ENCODE assay signal across 7 mouse cellular contexts in genomic region chr2:91932160-91932711, GRCm38 (mm10). TPM values are rescaled to one million over a fixed set of nuclear protein-coding genes. Genes with fewer than 3 reads are reported as not detected.
A peak's percentile ranks its signal among the peaks of the same experiment; 100 is the strongest.
DNase-seq lines count a peak whose midpoint lies in the region; ATAC-seq and TF ChIP-seq lines count a peak whose summit lies in the region.

TSS of gene Mdk (minus strand) at chr2:91932297.

- H3K4me1 ChIP-seq in embryonic facial prominence, embryonic 14.5 days (ENCODE audit: control insufficient read depth, insufficient read depth, low read length): peaks cover 14% of the 10 kb centered on the region
- peaks cover 52% of the 10 kb centered on the region for H3K4me1 ChIP-seq in intestine, embryonic 15.5 days (replicated peaks)

- H3K27ac ChIP-seq in layer of hippocampus, adult 2 months: peak within 1 kb of the TSS; percentile 80; the same call in 1 of the 2 replicates
- H3K27ac ChIP-seq in embryonic facial prominence, embryonic 14.5 days (replicated peaks; ENCODE audit: low read depth, low read length): peak within 1 kb of the TSS; percentile 98
- peak within 1 kb of the TSS; percentile 90 for H3K27ac ChIP-seq in intestine, embryonic 15.5 days

- peak within 1 kb of the TSS; percentile 48 for H3K4me3 ChIP-seq in layer of hippocampus, adult 2 months
- peak within 1 kb of the TSS; percentile 71 for H3K4me3 ChIP-seq in embryonic facial prominence, embryonic 14.5 days (ENCODE audit: low read depth, low read length)
- peak within 1 kb of the TSS; percentile 60 for H3K4me3 ChIP-seq in intestine, embryonic 15.5 days (replicated peaks)

- ATAC-seq in embryonic facial prominence, embryonic 14.5 days (ENCODE audit: low read depth): no peak
- peak; percentile 37 for ATAC-seq in intestine, embryonic 15.5 days
- ATAC-seq in granulocyte monocyte progenitor cell, adult 5-6 weeks (replicated peaks; ENCODE audit: poor library complexity, severe bottlenecking): no peak

- H3K4me2 ChIP-seq in embryonic facial prominence, embryonic 14.5 days (ENCODE audit: low read depth, low read length): peak within 1 kb of the TSS; percentile 58
- H3K4me2 ChIP-seq in intestine, embryonic 15.5 days (replicated peaks): peak within 1 kb of the TSS; percentile 78

- TF ChIP-seq CTCF in layer of hippocampus, adult 2 months (conservative IDR thresholded peaks at IDR 0.05): no peak
- TF ChIP-seq CTCF in brain, embryonic 14.5 days (IDR thresholded peaks at IDR 0.05; ENCODE audit: borderline replicate concordance, extremely low read depth, insufficient read depth, insufficient read length): no peak

- no peaks in the 10 kb centered on the region for H3K9me3 ChIP-seq in embryonic facial prominence, embryonic 14.5 days (ENCODE audit: control insufficient read depth, low read length)
- H3K9me3 ChIP-seq in intestine, embryonic 15.5 days: no peaks in the 10 kb centered on the region

- no peak for TF ChIP-seq POLR2A in brain, embryonic 14.5 days (IDR thresholded peaks at IDR 0.05; ENCODE audit: borderline replicate concordance, extremely low read depth, insufficient read depth, insufficient read length, poor library complexity, severe bottlenecking)

- H3K27me3 ChIP-seq in embryonic facial prominence, embryonic 14.5 days (replicated peaks; ENCODE audit: control insufficient read depth, insufficient read depth, low read length): no peaks in the 10 kb centered on the region
- H3K27me3 ChIP-seq in intestine, embryonic 15.5 days (replicated peaks): no peaks in the 10 kb centered on the region

- peak within 1 kb of the TSS; percentile 97 for H3K9ac ChIP-seq in embryonic facial prominence, embryonic 14.5 days (ENCODE audit: low read depth, low read length)
- peak within 1 kb of the TSS; percentile 78 for H3K9ac ChIP-seq in intestine, embryonic 15.5 days

- 7% methylated on average over 16 of the region's 16 CpGs for WGBS in embryonic facial prominence, embryonic 14.5 days
- 3% methylated on average over 16 of the region's 16 CpGs for WGBS in intestine, embryonic 15.5 days

- no peak for DNase-seq in layer of hippocampus, adult 2 months (ENCODE audit: low spot score in 2 of 2)
- no peak for DNase-seq in layer of hippocampus, adult 9-11 months
- DNase-seq in brain, embryonic 14.5 days (ENCODE audit: low read depth): peak; percentile 47
- DNase-seq in embryonic facial prominence, embryonic 14.5 days (ENCODE audit: low spot score): peak; percentile 48
- DNase-seq in mesoderm, embryonic 11.5 days (ENCODE audit: low read depth, low spot score): peak; percentile 74

- peaks cover 47% of the 10 kb centered on the region for H3K36me3 ChIP-seq in embryonic facial prominence, embryonic 14.5 days (ENCODE audit: control insufficient read depth, insufficient read depth, low read length)
- peaks cover 14% of the 10 kb centered on the region for H3K36me3 ChIP-seq in intestine, embryonic 15.5 days

RNA-seq across cellular contexts. Expression of gene Mdk, which starts in this region (rescaled TPM):
- 10 to 100 TPM; 25.3 to 31.9 TPM for total RNA-seq in layer of hippocampus, adult 2 months (2021)
- 198 and 297 TPM in 2 replicates for polyA plus RNA-seq in brain, embryonic 14.5 days (2012; rRNA removed)
- polyA plus RNA-seq in embryonic facial prominence, embryonic 14.5 days (2014; fragmentation: Nextera tagmentation; extraction: Ambion mirVana): 700 and 828 TPM in 2 replicates
- 534 and 652 TPM in 2 replicates for polyA plus RNA-seq in intestine, embryonic 15.5 days (2015; fragmentation: Nextera tagmentation; extraction: Ambion mirVana)
- total RNA-seq in granulocyte monocyte progenitor cell, adult 5-6 weeks (2014; fragmentation: Nextera tagmentation): 1.3 and 4.1 TPM in 2 replicates
- not detected in 2 replicates for total RNA-seq in granulocyte monocyte progenitor cell, adult 5-6 weeks (2017)

Comparison
In these comparisons a context has a peak if more than half of its experiments do, and no peak if none do; other contexts are left out.
1. RNA of gene Mdk (total RNA-seq): 25.3 to 31.9 TPM in layer of hippocampus, adult 2 months; 1.3 to 4.1 TPM in granulocyte monocyte progenitor cell, adult 5-6 weeks; every median in the first group is over 4 times any median in the second.
2. DNase-seq: peak in brain, embryonic 14.5 days (single experiment), embryonic facial prominence, embryonic 14.5 days (single experiment) and mesoderm, embryonic 11.5 days (single experiment); none in layer of hippocampus, adult 2 months (0 of 2) and layer of hippocampus, adult 9-11 months (single experiment).
3. Peak in every context shown above with its lines, with median percentiles within 50 percentile points of each other: H3K27ac ChIP-seq and H3K4me3 ChIP-seq.